Mouse (Mus musculus): ENCODE measurements around the gene Zfp526. TPM values are rescaled to one million over a fixed set of nuclear protein-coding genes. Genes with fewer than 3 reads are reported as not detected.

The Zfp526 gene
- polyA plus RNA-seq, 1 experiment from 2014 or later = 3.1 TPM

DNA sequence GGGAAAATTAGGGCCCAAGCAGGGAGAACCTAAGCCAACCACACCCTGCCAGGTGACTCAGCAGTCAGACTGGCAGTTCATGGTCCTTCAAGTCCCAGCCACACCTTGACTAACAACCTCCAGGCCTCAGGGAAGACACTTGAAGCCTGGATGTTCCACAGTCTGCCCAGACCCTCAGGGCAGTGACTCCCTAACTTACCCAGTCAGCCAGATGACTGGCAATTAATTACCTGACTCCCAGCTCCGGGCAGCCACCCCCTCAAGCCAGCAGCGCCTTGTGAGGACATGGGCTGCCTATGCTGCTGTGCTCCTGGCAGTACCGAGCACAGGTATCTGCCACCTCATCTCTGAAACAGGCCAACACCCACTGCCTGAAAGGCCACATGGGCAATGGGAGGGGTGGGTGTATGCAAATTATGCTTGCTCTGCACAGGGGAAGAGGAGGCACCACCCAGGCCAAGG, 12.0 kb upstream of the Zfp526 start:
- no peak for DNase-seq (ENCODE audit: low spot score)

DNA sequence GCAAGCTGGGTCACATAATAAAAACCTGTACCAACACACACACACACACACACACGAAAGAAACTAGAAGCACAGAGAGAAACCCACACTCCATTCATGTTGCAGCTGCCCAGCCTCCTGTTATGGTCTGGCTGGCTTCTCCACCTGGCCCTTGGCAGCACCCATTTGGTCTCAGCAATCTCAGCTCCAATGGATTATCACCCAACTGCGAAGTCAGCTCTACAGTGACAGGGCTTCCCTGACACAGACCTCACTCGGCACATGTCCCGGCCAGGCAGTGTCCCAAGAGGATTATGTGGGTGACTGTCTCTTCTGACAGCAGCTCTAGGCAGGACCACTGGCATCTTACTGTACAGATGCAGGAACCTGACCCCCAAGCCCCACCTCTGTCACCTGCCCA, 10.7 kb upstream of the Zfp526 start:
- no peak for DNase-seq (ENCODE audit: low spot score)

- DNase-seq (ENCODE audit: low spot score) = no peak
Measured at GRCm38 (mm10) chr7:25213099-25213498, 8.1 kb upstream of the Zfp526 start.

GRCm38 (mm10) chr7:25214172-25214571, 7.1 kb upstream of the Zfp526 start:
- no peak for DNase-seq (ENCODE audit: low spot score)

- no peak for DNase-seq (ENCODE audit: low spot score)
Measured at GRCm38 (mm10) chr7:25217653-25218395, 3.4 kb upstream of the Zfp526 start.

DNA sequence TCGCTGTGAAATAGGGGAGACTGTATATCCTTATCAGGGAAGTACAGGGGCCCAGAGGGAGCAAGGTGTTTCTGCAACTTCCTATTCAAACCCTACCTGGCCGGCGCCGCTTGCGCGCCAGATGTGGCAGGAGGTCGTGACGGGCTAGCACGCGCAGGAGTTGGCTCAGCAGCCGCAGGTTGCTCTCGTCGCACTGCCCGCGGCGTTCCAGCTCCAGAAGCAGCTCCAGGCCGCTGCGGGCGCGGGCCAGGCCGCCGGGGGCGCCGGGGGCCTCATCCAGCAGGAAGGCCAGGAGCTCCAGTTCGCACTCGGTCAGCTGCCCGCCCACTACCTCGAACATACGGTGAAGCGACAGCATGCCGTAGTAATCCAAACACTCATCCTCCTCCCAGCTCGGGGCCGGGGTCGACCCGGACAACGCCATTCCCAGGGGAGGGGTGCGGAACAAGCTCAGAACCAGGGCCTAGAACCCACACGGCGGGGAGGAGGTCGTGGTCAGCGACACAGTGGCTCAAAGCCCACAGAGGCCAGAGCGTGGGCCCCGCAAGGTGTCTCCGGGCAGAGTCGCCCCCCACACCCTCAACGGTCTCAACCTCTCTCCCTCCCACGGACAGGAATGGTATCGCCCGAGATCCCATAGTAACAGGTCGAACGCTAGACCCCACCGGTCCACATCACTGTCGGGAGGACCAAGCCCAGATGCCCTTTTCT, 2.4 kb upstream of the Zfp526 start:
- DNase-seq (ENCODE audit: low spot score) = peak; percentile 73

DNA sequence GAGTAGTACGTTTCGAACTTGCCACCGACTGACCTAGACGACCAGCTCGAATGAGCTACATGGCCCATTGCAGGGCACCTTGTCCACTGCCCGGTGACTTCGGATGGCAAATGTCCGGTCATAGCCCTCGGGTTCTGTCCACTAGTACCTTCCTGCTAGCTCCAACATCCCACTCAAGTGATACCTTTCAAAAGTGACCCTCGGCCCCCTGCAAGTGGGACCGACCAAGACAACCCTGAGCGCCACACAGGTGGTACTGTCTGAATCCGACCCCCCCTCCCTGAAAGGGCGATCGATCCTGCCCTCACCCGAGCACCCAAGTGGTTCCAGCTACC, 1.8 kb upstream of the Zfp526 start:
- no peak for DNase-seq (ENCODE audit: low spot score)

- peak; percentile 98 for DNase-seq (ENCODE audit: low spot score)
Measured at GRCm38 (mm10) chr7:25219756-25220456, 1.3 kb upstream of the Zfp526 start.

GRCm38 (mm10) chr7:25220457-25221101, 646 bp upstream of the Zfp526 start, which contains the start of gene Dedd2:
Gene Dedd2 (minus strand): TSS chr7:25220615.
- no peak for DNase-seq (ENCODE audit: low spot score)

- DNase-seq (ENCODE audit: low spot score) = no peak
Measured at GRCm38 (mm10) chr7:25222275-25222967, 1.2 kb downstream of the Zfp526 start.

DNA sequence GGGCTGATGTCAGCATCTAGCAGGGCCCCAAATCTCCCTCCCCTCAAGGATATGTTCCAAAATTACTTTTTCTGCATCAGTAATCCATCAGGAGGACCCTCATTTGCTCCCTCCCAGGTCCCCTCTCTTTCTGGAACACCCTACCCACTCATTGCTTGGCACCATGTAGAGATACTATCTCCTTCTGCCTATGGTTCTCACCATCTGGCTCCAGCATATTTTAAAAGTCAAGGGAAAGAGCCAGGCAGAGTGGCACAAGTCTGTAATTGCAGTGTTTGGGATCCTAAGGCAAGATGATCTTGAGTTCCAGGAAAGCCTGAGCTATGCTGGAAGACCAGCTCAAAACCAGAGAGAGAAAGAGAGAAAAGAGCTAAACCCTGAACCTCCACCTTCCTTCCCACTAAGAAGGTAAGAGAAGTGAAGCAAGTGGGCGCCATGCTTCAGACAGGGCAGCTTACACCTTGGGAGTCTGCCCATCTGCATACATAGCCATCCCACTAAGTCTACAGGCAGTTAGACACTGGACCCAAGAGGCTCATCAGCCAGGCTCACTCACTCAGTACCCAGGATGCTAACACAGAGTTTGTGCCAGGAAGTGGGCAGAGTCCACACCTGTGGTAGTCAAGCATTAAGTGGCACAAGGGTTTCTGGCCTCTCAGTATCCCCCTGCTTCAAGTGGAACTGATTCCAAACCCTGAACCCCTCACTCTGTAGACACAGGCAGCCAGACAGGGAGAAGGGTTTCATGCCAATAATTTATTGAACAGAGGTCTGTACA, 6.5 kb downstream of the Zfp526 start:
- no peak for DNase-seq (ENCODE audit: low spot score)

- peak; percentile 81 for DNase-seq (ENCODE audit: low spot score)
Measured at GRCm38 (mm10) chr7:25230690-25231285, 9.6 kb downstream of the Zfp526 start.

GRCm38 (mm10) chr7:25232101-25232648, 10.9 kb downstream of the Zfp526 start:
- no peak for DNase-seq (ENCODE audit: low spot score)

- DNase-seq (ENCODE audit: low spot score) = peak; percentile 83
Measured at GRCm38 (mm10) chr7:25233061-25233460, 11.8 kb downstream of the Zfp526 start.

GRCm38 (mm10) chr7:25235526-25235925, 14.3 kb downstream of the Zfp526 start:
- DNase-seq (ENCODE audit: low spot score) = no peak

- peak; percentile 98 for DNase-seq (ENCODE audit: low spot score)
Measured at GRCm38 (mm10) chr7:25237249-25238014, 16.2 kb downstream of the Zfp526 start, which contains the start of gene Gsk3a. Gene Gsk3a (minus strand): TSS chr7:25237851.

- DNase-seq (ENCODE audit: low spot score) = peak; percentile 97
Measured at GRCm38 (mm10) chr7:25238015-25238706, 16.9 kb downstream of the Zfp526 start.

All from thymus, postnatal 0 days (tissue).